Mouse (Mus musculus): ENCODE results near the gene B430306N03Rik. TPM values are rescaled to one million over a fixed set of nuclear protein-coding genes. Genes with fewer than 3 reads are reported as not detected.

The B430306N03Rik gene
- polyA plus RNA-seq, 1 experiment = 18.8 TPM

DNA sequence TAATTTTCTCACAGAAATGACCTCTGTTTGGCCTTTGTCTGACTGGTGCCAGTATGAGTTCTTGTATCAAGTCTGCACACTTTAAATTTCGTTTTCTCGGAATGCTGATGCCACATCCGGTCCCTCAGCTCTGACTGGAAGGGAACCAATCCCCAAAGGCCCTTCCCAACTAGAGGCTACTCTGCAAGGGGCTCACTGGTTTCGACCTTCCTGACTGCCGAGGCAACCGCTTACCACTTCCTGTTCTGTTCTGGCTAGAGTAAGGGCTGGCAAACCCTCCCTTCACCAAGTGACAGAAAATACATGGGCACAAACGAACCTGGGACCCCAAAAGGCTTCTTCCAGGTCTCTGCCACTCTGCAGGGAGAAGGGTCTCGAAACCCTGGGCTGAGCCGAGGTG, 15.1 kb upstream of the B430306N03Rik start:
- no peak overlapping the region for H3K4me3 ChIP-seq (ENCODE audit: insufficient read depth, low read length)
- H3K27ac ChIP-seq (ENCODE audit: insufficient read depth, low read depth, low read length) = no peak overlapping the region
- H3K4me1 ChIP-seq (ENCODE audit: control insufficient read depth, insufficient read depth, low read length) = peaks cover 17% of the 10 kb centered on the region
- TF ChIP-seq CTCF (IDR thresholded peaks at IDR 0.05; ENCODE audit: low read depth, low read length) (no peak), POLR2A (IDR thresholded peaks at IDR 0.05; ENCODE audit: borderline replicate concordance, low read depth, low read length) (no peak)

DNA sequence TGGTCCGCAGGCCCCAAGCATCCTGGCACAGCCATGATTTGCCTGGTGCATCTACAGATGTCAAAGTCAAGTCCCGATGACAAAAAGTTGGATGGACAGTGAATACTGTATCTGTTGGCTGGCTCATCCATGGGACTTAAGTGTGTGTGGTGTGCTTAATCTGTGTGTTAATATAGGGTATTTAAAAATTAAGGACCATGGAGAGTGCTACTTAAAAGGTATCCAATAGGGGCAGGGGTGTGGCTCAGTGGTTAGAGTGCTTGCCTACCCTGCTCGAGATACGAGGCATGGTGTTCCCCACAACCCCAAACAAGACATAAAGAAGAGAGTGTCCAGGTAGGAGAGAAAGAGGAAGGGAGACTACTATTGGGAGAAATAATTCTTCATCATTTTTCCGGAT, 14.1 kb upstream of the B430306N03Rik start:
- Histone ChIP-seq H3K4me1 (ENCODE audit: control insufficient read depth, insufficient read depth, low read length) (peaks cover 14% of the 10 kb centered on the region), H3K4me3 (ENCODE audit: insufficient read depth, low read length) (no peak overlapping the region), H3K27ac (ENCODE audit: insufficient read depth, low read depth, low read length) (no peak overlapping the region)
- TF ChIP-seq CTCF (IDR thresholded peaks at IDR 0.05; ENCODE audit: low read depth, low read length) = no peak
- TF ChIP-seq POLR2A (IDR thresholded peaks at IDR 0.05; ENCODE audit: borderline replicate concordance, low read depth, low read length) = no peak

DNA sequence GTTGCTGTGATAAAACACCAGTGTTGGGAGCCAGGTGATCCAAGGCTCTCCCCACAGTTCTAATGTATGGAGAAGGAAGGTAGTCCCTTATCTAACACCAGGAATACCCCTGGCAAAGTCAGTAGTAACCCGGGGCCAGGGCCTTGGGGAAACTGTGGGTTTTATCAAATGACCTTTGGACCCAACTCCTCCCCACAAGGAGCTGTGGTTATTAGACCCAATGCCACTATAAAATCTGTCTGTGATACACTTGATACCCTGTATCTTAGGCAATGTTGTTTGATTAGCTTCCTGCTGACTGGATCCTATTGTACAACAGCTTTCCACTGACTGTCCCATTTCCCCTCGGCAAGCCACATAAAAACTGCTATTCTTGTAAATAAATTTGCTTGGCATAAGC, 3.8 kb upstream of the B430306N03Rik start:
- Histone ChIP-seq H3K4me1 (ENCODE audit: control insufficient read depth, insufficient read depth, low read length) (peaks cover 11% of the 10 kb centered on the region), H3K4me3 (ENCODE audit: insufficient read depth, low read length) (no peak overlapping the region), H3K27ac (ENCODE audit: insufficient read depth, low read depth, low read length) (no peak overlapping the region)
- no peak for TF ChIP-seq POLR2A (IDR thresholded peaks at IDR 0.05; ENCODE audit: borderline replicate concordance, low read depth, low read length)
- no peak for TF ChIP-seq CTCF (IDR thresholded peaks at IDR 0.05; ENCODE audit: low read depth, low read length)

DNA sequence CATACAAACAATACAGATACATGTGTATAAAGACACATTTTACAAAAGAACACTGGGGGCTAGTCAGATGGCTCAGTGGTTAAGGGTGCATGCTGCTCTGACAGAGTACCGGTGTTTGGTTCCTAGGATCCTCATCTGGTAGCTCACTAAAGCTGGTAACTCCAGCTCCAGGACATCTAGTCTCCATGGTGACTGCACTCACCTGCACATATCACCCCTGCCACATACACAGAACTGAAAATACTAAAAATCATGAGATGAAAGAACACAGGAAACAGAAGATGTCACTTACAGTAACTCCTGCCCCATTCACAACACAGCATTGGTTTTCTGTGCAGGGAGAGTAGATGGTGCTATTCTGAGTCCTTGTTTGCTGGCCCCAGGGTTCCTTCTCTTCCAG, 2.7 kb downstream of the B430306N03Rik start:
- Histone ChIP-seq H3K4me1 (ENCODE audit: control insufficient read depth, insufficient read depth, low read length) (peaks cover 31% of the 10 kb centered on the region), H3K4me3 (ENCODE audit: insufficient read depth, low read length) (no peak overlapping the region), H3K27ac (ENCODE audit: insufficient read depth, low read depth, low read length) (no peak overlapping the region)
- TF ChIP-seq CTCF (IDR thresholded peaks at IDR 0.05; ENCODE audit: low read depth, low read length) (no peak), POLR2A (IDR thresholded peaks at IDR 0.05; ENCODE audit: borderline replicate concordance, low read depth, low read length) (no peak)

DNA sequence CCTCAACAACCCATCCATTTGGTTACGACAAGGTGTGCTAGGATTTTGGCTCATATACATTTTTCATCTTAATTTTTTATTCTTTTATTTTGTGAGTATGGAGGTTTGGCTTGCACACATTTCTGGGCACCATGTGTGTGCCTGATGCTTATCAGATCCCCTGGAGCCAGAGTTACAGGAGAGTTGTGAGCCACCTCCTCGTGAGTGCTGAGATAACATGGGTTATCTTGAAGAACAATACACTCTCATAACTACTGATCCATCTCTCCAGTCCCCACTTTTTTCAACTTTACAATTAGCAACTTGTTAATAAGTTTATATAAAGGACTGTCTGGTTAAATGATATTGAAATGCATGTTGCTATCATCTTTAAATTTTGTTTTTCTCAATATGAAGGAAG, 5.3 kb downstream of the B430306N03Rik start:
- peaks cover 49% of the 10 kb centered on the region for H3K4me1 ChIP-seq (ENCODE audit: control insufficient read depth, insufficient read depth, low read length)
- TF ChIP-seq POLR2A (IDR thresholded peaks at IDR 0.05; ENCODE audit: borderline replicate concordance, low read depth, low read length) = no peak
- no peak for TF ChIP-seq CTCF (IDR thresholded peaks at IDR 0.05; ENCODE audit: low read depth, low read length)
- H3K4me3 ChIP-seq (ENCODE audit: insufficient read depth, low read length) = no peak overlapping the region

DNA sequence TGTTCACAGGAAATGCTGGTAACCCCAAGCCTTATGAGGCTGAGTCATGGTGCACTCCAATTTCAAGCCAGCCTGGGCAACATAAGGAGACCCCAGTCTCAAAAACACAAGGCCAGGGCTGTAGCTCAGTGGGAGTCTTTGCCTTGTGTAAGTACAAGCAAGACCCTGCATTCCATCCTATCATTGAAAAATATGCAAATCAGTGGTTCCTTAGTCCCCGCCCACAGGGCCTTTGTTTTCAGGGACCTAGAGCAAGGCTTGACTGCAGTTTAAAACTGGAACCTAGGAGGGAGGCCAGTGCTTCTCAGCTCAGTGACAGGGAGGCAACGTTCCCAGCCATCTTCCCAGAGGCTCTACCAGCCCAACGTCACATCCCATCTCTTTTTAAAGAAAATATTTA, 7.3 kb downstream of the B430306N03Rik start:
- no peak overlapping the region for H3K4me3 ChIP-seq (ENCODE audit: insufficient read depth, low read length)
- H3K27ac ChIP-seq (ENCODE audit: insufficient read depth, low read depth, low read length) = no peak overlapping the region
- peaks cover 44% of the 10 kb centered on the region for H3K4me1 ChIP-seq (ENCODE audit: control insufficient read depth, insufficient read depth, low read length)
- TF ChIP-seq POLR2A (IDR thresholded peaks at IDR 0.05; ENCODE audit: borderline replicate concordance, low read depth, low read length) (no peak), CTCF (IDR thresholded peaks at IDR 0.05; ENCODE audit: low read depth, low read length) (no peak)

More for the DNA sequence above, 5.3 kb downstream of the B430306N03Rik start:
- no peak overlapping the region for H3K27ac ChIP-seq (ENCODE audit: insufficient read depth, low read depth, low read length)

DNA sequence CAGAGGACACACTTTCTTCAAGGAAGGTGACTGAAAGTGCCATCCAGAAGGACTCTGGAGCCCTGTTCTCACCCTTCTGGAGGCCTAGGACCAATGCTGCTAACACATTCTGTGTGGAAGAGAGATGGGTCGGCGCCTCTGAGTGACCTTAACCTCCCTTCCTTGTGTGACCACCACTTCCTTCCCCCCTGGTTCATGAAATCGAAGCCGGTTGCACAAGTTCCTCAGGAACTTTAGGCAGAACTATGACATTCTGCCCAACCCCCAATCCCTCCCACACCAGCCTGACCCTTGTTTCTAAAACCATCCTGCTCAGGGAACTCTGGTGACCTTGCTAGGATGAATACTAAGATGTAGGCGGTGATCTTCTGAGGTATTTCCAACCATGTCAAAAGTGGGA, 8.3 kb downstream of the B430306N03Rik start:
- Histone ChIP-seq H3K4me1 (ENCODE audit: control insufficient read depth, insufficient read depth, low read length) (peaks cover 44% of the 10 kb centered on the region), H3K4me3 (ENCODE audit: insufficient read depth, low read length) (peak overlapping the region; percentile 6; the same call in 1 of the 2 replicates), H3K27ac (ENCODE audit: insufficient read depth, low read depth, low read length) (peak overlapping the region; percentile 26)
- no peak for TF ChIP-seq POLR2A (IDR thresholded peaks at IDR 0.05; ENCODE audit: borderline replicate concordance, low read depth, low read length)
- no peak for TF ChIP-seq CTCF (IDR thresholded peaks at IDR 0.05; ENCODE audit: low read depth, low read length)

DNA sequence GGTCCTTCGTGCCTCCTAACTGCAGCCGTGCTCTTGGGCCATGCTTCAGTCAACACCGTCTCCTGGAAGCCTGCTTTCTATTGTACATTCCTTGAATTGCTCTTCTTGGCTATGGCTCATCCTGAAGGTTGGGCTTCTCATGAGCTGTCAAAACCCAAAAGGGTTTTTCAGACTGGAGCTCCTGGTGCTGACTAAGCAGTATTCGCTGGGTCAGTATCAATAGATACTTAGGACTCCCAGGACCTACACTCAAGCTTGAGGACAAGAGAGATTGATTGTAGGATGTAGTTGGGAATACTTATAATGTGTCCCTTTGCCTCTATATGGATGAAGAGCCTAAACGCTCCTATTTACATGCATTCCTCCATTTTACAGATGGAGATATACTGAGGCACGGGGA, 9.2 kb downstream of the B430306N03Rik start:
- H3K4me1 ChIP-seq (ENCODE audit: control insufficient read depth, insufficient read depth, low read length) = peaks cover 44% of the 10 kb centered on the region
- no peak overlapping the region for H3K27ac ChIP-seq (ENCODE audit: insufficient read depth, low read depth, low read length)
- TF ChIP-seq POLR2A (IDR thresholded peaks at IDR 0.05; ENCODE audit: borderline replicate concordance, low read depth, low read length) = no peak
- TF ChIP-seq CTCF (IDR thresholded peaks at IDR 0.05; ENCODE audit: low read depth, low read length) = no peak
- H3K4me3 ChIP-seq (ENCODE audit: insufficient read depth, low read length) = no peak overlapping the region

DNA sequence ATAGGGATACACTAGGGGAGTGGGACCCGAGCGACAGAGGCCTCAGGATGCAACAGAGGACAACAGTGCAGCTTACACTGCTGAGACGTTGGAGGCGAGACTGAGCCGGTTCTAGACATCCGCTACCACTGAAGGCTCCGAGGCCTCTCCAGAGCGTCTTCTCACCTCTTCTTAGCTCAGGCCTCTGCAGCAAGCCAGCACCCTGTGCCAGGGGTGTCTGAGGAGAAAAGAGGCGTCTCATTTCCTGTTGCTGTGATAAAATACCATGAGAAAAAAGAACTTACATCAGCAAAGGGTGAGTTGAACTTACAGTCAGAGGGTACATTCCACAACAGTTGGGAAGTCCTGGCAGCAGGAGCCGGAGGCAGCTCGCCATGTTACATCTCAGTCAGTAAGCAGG, 9.7 kb downstream of the B430306N03Rik start:
- peaks cover 42% of the 10 kb centered on the region for H3K4me1 ChIP-seq (ENCODE audit: control insufficient read depth, insufficient read depth, low read length)
- no peak overlapping the region for H3K4me3 ChIP-seq (ENCODE audit: insufficient read depth, low read length)
- no peak overlapping the region for H3K27ac ChIP-seq (ENCODE audit: insufficient read depth, low read depth, low read length)
- TF ChIP-seq CTCF (IDR thresholded peaks at IDR 0.05; ENCODE audit: low read depth, low read length) = no peak
- TF ChIP-seq POLR2A (IDR thresholded peaks at IDR 0.05; ENCODE audit: borderline replicate concordance, low read depth, low read length) = no peak

DNA sequence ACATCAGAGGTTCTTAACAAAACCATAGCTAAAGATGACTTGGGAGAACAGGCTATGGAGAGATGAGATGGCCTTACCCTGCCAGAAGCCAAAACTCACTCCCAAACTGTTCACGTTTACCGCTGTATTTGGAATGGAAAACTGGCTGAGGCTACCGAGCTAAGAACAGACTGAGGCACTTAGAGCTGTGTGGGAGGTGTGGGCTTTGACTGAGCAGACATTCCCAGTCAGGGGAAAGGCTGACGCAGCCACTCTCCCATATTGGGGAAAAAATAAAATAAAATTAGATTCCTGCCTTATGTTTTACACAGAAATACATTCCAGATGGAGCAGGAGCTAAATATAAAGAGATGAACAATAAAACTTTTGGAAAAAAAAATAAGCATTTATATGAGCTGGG, 10.7 kb downstream of the B430306N03Rik start:
- H3K27ac ChIP-seq (ENCODE audit: insufficient read depth, low read depth, low read length) = no peak overlapping the region
- H3K4me1 ChIP-seq (ENCODE audit: control insufficient read depth, insufficient read depth, low read length) = peaks cover 39% of the 10 kb centered on the region
- no peak for TF ChIP-seq CTCF (IDR thresholded peaks at IDR 0.05; ENCODE audit: low read depth, low read length)
- H3K4me3 ChIP-seq (ENCODE audit: insufficient read depth, low read length) = no peak overlapping the region

DNA sequence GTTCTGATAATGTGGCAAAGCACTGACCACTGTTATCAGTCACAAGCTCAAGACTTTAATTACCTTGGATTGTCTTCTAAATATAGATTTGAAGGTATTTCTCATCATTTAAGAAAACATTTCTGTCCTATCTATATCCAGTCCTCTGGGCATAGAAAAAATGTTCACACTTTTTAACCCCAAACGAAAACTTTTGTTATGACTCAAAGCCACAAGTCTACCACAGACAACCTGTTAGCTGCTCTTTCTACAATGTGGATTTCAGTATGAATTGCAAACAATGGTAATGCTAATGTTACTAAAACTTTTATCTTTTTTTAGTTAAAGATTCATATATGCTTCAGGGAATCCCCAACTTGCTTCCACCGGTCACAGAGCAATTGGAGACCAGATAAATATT, 16.6 kb downstream of the B430306N03Rik start:
- H3K4me1 ChIP-seq (ENCODE audit: control insufficient read depth, insufficient read depth, low read length) = no peaks in the 10 kb centered on the region

More for the DNA sequence above, 16.6 kb downstream of the B430306N03Rik start:
- Histone ChIP-seq H3K4me3 (ENCODE audit: insufficient read depth, low read length) (no peak overlapping the region), H3K27ac (ENCODE audit: insufficient read depth, low read depth, low read length) (no peak overlapping the region)
- TF ChIP-seq CTCF (IDR thresholded peaks at IDR 0.05; ENCODE audit: low read depth, low read length) = no peak
- TF ChIP-seq POLR2A (IDR thresholded peaks at IDR 0.05; ENCODE audit: borderline replicate concordance, low read depth, low read length) = no peak
